Mouse (Mus musculus) thymus, adult 2 months (tissue): ENCODE data around the gene Hist1h2be.

Experiments used
- CTCF ChIP-seq: fragments of 200-500 bp; IDR thresholded peaks from 2 replicates; pipeline ENCODE4 v1.5.1; 2012; ENCODE audit warnings: mild to moderate bottlenecking, control low read depth, low read length, moderate library complexity, borderline replicate concordance; ENCODE audit not compliant: control insufficient read depth, poor library complexity, insufficient read depth; ENCODE audit errors: extremely low read depth
- POLR2A ChIP-seq: fragments of 200-500 bp; IDR thresholded peaks from 2 replicates; pipeline ENCODE4 v1.6.1; 2012; ENCODE audit warnings: mild to moderate bottlenecking, low read length, control low read depth, moderate library complexity; ENCODE audit not compliant: control insufficient read depth, poor library complexity, insufficient read depth; ENCODE audit errors: extremely low read depth

DNA sequence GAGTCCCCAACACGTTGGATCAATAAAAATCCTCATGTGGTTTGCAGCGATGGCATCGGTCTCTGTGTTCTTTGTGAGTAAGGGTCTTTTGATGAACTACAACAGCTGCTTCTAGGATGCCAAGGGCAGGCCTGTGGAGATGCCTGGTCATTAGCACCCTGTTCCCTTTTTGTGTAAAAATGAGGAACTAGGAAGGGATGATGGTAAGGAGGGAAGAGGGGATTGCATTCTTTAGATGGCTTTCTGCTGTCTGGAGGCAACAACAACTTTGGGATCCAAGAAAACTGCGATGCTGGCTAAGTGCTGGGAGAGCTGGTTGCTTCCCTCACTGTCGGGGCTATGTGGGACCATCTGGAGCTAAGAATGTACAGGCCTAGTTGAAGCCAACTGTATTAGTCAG, 82.7 kb downstream of the Hist1h2be start:
- TF ChIP-seq CTCF (no peak), POLR2A (no peak)
